Mouse (Mus musculus): Measurements from ENCODE around the gene Dscam.

- TF ChIP-seq MYOG (IDR thresholded peaks at IDR 0.05; ENCODE audit: control insufficient read depth in 1 of 3, insufficient read depth in 1 of 3, insufficient read length in 2 of 3, low read depth in 2 of 3) = no peak
- TF ChIP-seq POLR2A (IDR thresholded peaks at IDR 0.05; ENCODE audit: insufficient read length, low read depth) = no peak
- no peak for TF ChIP-seq CEBPB (IDR thresholded peaks at IDR 0.05; ENCODE audit: insufficient read depth, poor library complexity, severe bottlenecking)
- no peak for TF ChIP-seq MAX (IDR thresholded peaks at IDR 0.05; ENCODE audit: low read depth)
- TF ChIP-seq USF1 (IDR thresholded peaks at IDR 0.05; ENCODE audit: low read depth) = no peak
- no peak for TF ChIP-seq POLR2AphosphoS2 (IDR thresholded peaks at IDR 0.05; ENCODE audit: insufficient read length, low read depth)
Observed at GRCm38 (mm10) chr16:96668478-96668877, 502.1 kb downstream of the Dscam start.

Data from myocyte (in vitro differentiated cells).